Mouse (Mus musculus) forebrain, embryonic 15.5 days (tissue): ENCODE measurements at regions not wholly inside any gene's neighbourhood (a gene's known extent, or its start where the extent isn't known, plus 50 kb on each side); places are given as distances from the start of the nearest gene placed in this dataset.

Experiments used
- ATAC-seq: fragments of 200-750 bp; cut with Nextera tagmentation; replicated peaks from 2 replicates; pipeline ENCODE4 v1.8.0; 2017; ENCODE audit warnings: mild to moderate bottlenecking, moderate TSS enrichment, moderate library complexity
- H3K27ac ChIP-seq: fragments of 300-500 bp; sonication (generic); replicated peaks from 2 replicates; pipeline ENCODE4 v1.5.1; 2015; ENCODE audit warnings: mild to moderate bottlenecking, inconsistent platforms
- H3K27me3 ChIP-seq: fragments of 300-500 bp; sonication (generic); 2 replicates; pipeline ENCODE4 v1.6.1; 2015; ENCODE audit warnings: inconsistent platforms
- H3K36me3 ChIP-seq: fragments of 300-500 bp; sonication (generic); 2 replicates; pipeline ENCODE4 v1.6.1; 2015; ENCODE audit warnings: mild to moderate bottlenecking, inconsistent platforms
- H3K4me1 ChIP-seq: fragments of 300-500 bp; sonication (generic); 2 replicates; pipeline ENCODE4 v1.6.1; 2015; ENCODE audit warnings: inconsistent platforms
- H3K4me2 ChIP-seq: fragments of 300-500 bp; sonication (generic); replicated peaks from 2 replicates; pipeline ENCODE4 v1.6.1; 2015; ENCODE audit warnings: mild to moderate bottlenecking, inconsistent platforms
- H3K4me3 ChIP-seq: fragments of 300-500 bp; sonication (generic); 2 replicates; pipeline ENCODE4 v1.5.1; 2015; ENCODE audit warnings: mild to moderate bottlenecking, inconsistent platforms
- H3K9ac ChIP-seq: fragments of 300-500 bp; sonication (generic); replicated peaks from 2 replicates; pipeline ENCODE4 v1.6.1; 2015; ENCODE audit warnings: mild to moderate bottlenecking, inconsistent platforms
- H3K9me3 ChIP-seq: fragments of 300-500 bp; sonication (generic); 2 replicates; pipeline ENCODE4 v1.6.1; 2016; ENCODE audit warnings: inconsistent platforms
- WGBS: fragments of 180-500 bp; shearing (Covaris S2); methylation state at CpG from one replicate; pipeline ENCODE4 v1.1.7; 2015; ENCODE audit warnings: mixed read lengths; 5-methylcytosine and 5-hydroxymethylcytosine counted together

DNA sequence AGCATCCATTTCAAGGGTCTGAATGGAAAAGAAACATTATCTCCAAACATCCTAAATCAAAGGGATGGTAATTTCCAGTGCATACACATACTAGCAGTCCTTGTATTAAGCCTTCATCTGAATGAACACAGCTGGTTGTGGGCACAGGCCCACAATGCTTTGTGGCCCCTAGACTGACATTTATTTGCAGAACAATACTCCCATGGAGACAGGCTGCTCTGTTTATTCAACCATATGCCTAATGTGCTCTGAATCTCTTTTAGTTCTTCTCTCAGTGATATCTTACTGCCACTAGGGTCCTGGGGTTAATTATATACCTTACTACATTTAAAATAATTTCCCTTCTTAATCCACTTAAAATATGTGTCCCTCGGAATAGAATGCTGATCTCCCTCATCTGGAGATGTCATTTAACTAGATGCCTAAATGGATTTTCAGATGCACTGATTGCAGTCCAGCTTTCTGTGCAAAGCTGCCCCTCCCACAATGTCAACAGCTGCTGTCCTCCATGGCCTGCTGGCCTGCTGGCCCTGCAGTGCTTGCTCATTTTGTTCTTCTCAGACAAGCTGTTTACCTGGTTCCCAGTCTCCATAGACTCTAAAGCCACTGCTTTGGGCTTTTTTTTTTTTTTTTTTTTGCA is 254.8 kb upstream of the Plxna2 start:
- Histone ChIP-seq H3K4me3 (no peak overlapping the region), H3K27me3 (no peaks in the 10 kb centered on the region), H3K36me3 (no peaks in the 10 kb centered on the region), H3K9me3 (no peaks in the 10 kb centered on the region), H3K4me1 (peaks cover 3% of the 10 kb centered on the region; the same call in 1 of the 2 replicates), H3K4me2 (no peak overlapping the region), H3K9ac (no peak overlapping the region), H3K27ac (no peak overlapping the region)
- no peak for ATAC-seq
- 17% methylated on average over 1 of the region's 1 CpGs for WGBS

DNA sequence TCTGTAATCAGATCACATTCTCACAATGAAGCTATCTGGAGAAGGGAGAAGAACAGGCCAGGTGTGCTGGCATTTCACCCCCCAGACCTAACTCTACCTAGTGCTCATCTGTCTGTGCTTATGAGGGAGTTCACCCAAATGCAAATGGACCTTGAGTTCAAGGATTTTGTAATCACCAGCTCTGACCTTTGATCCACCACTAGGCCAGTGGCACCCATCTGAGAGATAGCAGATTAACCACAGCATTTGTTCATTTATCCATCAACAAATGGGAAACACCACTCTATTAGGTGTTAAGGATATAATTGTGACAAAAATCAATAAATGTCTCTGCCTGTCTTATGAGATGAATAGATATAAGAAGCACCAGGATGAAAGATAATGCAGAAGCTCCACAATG is 255.7 kb upstream of the Plxna2 start:
- no peaks in the 10 kb centered on the region for H3K27me3 ChIP-seq
- H3K27ac ChIP-seq: no peak overlapping the region
- peaks cover 3% of the 10 kb centered on the region; the same call in 1 of the 2 replicates for H3K4me1 ChIP-seq
- H3K4me2 ChIP-seq: no peak overlapping the region
- H3K9me3 ChIP-seq: no peaks in the 10 kb centered on the region
- ATAC-seq: no peak
- H3K36me3 ChIP-seq: no peaks in the 10 kb centered on the region
- no peak overlapping the region for H3K9ac ChIP-seq
- no peak overlapping the region for H3K4me3 ChIP-seq

GRCm38 (mm10) chr1:194361316-194361715 is 256.7 kb upstream of the Plxna2 start:
- no peak for ATAC-seq
- Histone ChIP-seq H3K9me3 (no peaks in the 10 kb centered on the region), H3K36me3 (no peaks in the 10 kb centered on the region), H3K4me2 (no peak overlapping the region), H3K4me3 (no peak overlapping the region), H3K4me1 (peaks cover 3% of the 10 kb centered on the region; the same call in 1 of the 2 replicates), H3K27me3 (no peaks in the 10 kb centered on the region), H3K9ac (no peak overlapping the region), H3K27ac (no peak overlapping the region)
- WGBS: 6% methylated on average over 1 of the region's 1 CpGs

GRCm38 (mm10) chr1:194354332-194355120 is 263.5 kb upstream of the Plxna2 start:
- no peaks in the 10 kb centered on the region for H3K4me1 ChIP-seq
- no peak overlapping the region for H3K9ac ChIP-seq
- WGBS: 56% methylated on average over 1 of the region's 1 CpGs
- H3K9me3 ChIP-seq: no peaks in the 10 kb centered on the region
- no peak overlapping the region for H3K4me3 ChIP-seq
- no peaks in the 10 kb centered on the region for H3K36me3 ChIP-seq
- no peaks in the 10 kb centered on the region for H3K27me3 ChIP-seq
- no peak overlapping the region for H3K4me2 ChIP-seq
- no peak for ATAC-seq
- H3K27ac ChIP-seq: no peak overlapping the region

- no peak overlapping the region for H3K27ac ChIP-seq
- no peaks in the 10 kb centered on the region for H3K9me3 ChIP-seq
- ATAC-seq: no peak
- no peaks in the 10 kb centered on the region for H3K27me3 ChIP-seq
- WGBS: 82% methylated on average over 3 of the region's 3 CpGs
- H3K4me3 ChIP-seq: no peak overlapping the region
- H3K4me1 ChIP-seq: peaks cover 7% of the 10 kb centered on the region; the same call in 1 of the 2 replicates
- no peak overlapping the region for H3K9ac ChIP-seq
- no peaks in the 10 kb centered on the region for H3K36me3 ChIP-seq
- H3K4me2 ChIP-seq: no peak overlapping the region
Measured at GRCm38 (mm10) chr1:194345304-194346033, 272.5 kb upstream of the Plxna2 start.

GRCm38 (mm10) chr1:194342568-194342967 is 275.4 kb upstream of the Plxna2 start:
- Histone ChIP-seq H3K4me3 (no peak overlapping the region), H3K4me2 (no peak overlapping the region), H3K36me3 (no peaks in the 10 kb centered on the region), H3K27me3 (no peaks in the 10 kb centered on the region), H3K4me1 (peaks cover 10% of the 10 kb centered on the region; the same call in 1 of the 2 replicates), H3K27ac (0 out of 2 replicates have a peak overlapping the region, but pooled peaks have one; percentile 14), H3K9ac (no peak overlapping the region), H3K9me3 (no peaks in the 10 kb centered on the region)
- 74% methylated on average over 1 of the region's 1 CpGs for WGBS
- ATAC-seq: 0 out of 2 replicates have a peak, but pooled peaks have one; percentile 60

GRCm38 (mm10) chr1:194341758-194342157 is 276.3 kb upstream of the Plxna2 start:
- WGBS: 28% methylated on average over 3 of the region's 3 CpGs
- Histone ChIP-seq H3K27ac (no peak overlapping the region), H3K4me3 (no peak overlapping the region), H3K4me1 (peaks cover 10% of the 10 kb centered on the region; the same call in 1 of the 2 replicates), H3K27me3 (no peaks in the 10 kb centered on the region), H3K36me3 (no peaks in the 10 kb centered on the region), H3K9me3 (no peaks in the 10 kb centered on the region), H3K4me2 (no peak overlapping the region), H3K9ac (no peak overlapping the region)
- no peak for ATAC-seq

DNA sequence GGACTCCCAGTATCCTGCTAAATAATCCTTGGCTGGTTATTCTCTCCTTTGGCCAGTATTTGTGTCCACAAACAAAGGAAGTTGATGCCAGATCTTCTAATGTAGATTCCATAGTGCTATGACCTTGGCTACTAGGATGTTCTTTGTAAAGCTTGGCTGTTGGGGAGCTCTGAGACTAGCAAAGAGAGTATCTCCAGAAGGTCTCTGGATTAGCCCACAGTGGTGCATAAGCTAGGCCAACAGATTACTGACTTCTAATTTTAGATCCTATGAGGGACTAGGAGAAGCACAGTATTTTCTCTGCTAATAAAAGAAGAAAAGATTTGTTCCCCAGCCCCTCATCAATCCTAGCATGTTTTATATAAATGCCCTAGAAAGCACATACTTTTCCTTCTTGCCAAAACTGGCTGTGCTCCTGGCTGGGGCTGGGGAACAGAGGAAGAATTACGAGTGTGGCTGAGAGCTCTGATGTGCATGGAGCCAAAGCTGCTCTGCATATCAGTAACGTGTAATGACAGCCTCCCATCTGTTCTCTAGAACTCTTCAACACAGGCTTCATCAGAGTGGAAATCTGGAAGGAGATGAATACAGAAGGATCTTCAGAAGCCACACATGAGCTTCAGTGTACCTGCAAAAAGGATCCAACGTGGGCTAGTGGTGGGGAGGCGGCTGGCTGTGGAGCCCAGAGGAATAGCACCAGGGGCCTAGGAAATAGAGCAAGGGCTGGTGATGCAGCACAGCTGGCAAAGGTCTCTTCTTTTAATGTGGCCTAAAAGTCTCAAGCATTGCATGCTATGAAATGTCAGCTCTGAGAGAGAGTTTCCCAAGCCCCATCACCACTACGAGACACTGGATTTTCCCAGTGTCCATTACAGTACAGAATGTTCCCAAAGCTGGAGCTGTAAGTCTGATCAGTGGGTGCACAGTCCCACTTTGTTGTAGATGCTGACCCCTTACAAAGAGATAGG is 283.0 kb upstream of the Plxna2 start:
- Histone ChIP-seq H3K4me3 (no peak overlapping the region), H3K9ac (no peak overlapping the region), H3K36me3 (no peaks in the 10 kb centered on the region), H3K9me3 (no peaks in the 10 kb centered on the region), H3K27me3 (no peaks in the 10 kb centered on the region), H3K27ac (peak overlapping the region; percentile 88), H3K4me1 (peaks cover 24% of the 10 kb centered on the region), H3K4me2 (no peak overlapping the region)
- ATAC-seq: peak; percentile 88
- 59% methylated on average over 5 of the region's 5 CpGs for WGBS

DNA sequence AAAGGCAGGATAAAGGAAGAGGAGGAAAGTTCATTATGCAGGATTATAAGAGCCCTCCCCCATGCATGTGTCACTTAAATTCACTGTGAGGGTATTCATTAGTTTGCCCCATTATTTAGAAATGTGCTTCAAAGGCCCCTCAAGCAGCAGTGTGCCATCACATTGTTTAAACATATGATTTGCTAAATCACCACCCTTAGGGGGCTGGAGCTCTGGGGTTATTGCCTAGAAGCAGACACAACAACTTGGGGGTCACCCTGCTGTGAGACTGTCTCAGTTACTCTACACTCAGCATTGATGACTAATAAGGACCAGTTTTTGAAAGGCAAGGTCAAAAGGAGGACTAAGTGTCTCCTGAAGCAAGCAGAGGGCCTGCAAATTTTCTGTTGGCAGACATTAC is 285.4 kb upstream of the Plxna2 start:
- Histone ChIP-seq H3K4me1 (peaks cover 22% of the 10 kb centered on the region), H3K27ac (no peak overlapping the region), H3K4me2 (no peak overlapping the region), H3K9me3 (no peaks in the 10 kb centered on the region), H3K27me3 (no peaks in the 10 kb centered on the region), H3K9ac (no peak overlapping the region), H3K4me3 (no peak overlapping the region), H3K36me3 (no peaks in the 10 kb centered on the region)
- ATAC-seq: no peak

GRCm38 (mm10) chr1:194330471-194330870 is 287.5 kb upstream of the Plxna2 start:
- 97% methylated on average over 1 of the region's 1 CpGs for WGBS
- Histone ChIP-seq H3K27ac (no peak overlapping the region), H3K9me3 (no peaks in the 10 kb centered on the region), H3K4me2 (no peak overlapping the region), H3K4me1 (peaks cover 16% of the 10 kb centered on the region), H3K27me3 (no peaks in the 10 kb centered on the region), H3K36me3 (no peaks in the 10 kb centered on the region), H3K9ac (no peak overlapping the region), H3K4me3 (no peak overlapping the region)
- ATAC-seq: no peak

GRCm38 (mm10) chr1:194320320-194321036 is 297.5 kb upstream of the Plxna2 start:
- no peaks in the 10 kb centered on the region for H3K36me3 ChIP-seq
- WGBS: 27% methylated on average over 3 of the region's 3 CpGs
- H3K27ac ChIP-seq: no peak overlapping the region
- H3K4me1 ChIP-seq: no peaks in the 10 kb centered on the region; the same call in 1 of the 2 replicates
- no peaks in the 10 kb centered on the region for H3K9me3 ChIP-seq
- no peak overlapping the region for H3K4me3 ChIP-seq
- H3K4me2 ChIP-seq: no peak overlapping the region
- no peaks in the 10 kb centered on the region for H3K27me3 ChIP-seq
- no peak overlapping the region for H3K9ac ChIP-seq
- no peak for ATAC-seq
